Mouse (Mus musculus) right cerebral cortex, postnatal 36 days (tissue): Measurements from ENCODE around the gene Asb2.

Experiments
- DNase-seq, 2 experiments: peaks; one replicate each; pipeline ENCODE4 v3.0.0; 2022; ENCODE audit warnings: low spot score in 2 of 2, mixed read lengths in 1 of 2

Gene Asb2

DNA sequence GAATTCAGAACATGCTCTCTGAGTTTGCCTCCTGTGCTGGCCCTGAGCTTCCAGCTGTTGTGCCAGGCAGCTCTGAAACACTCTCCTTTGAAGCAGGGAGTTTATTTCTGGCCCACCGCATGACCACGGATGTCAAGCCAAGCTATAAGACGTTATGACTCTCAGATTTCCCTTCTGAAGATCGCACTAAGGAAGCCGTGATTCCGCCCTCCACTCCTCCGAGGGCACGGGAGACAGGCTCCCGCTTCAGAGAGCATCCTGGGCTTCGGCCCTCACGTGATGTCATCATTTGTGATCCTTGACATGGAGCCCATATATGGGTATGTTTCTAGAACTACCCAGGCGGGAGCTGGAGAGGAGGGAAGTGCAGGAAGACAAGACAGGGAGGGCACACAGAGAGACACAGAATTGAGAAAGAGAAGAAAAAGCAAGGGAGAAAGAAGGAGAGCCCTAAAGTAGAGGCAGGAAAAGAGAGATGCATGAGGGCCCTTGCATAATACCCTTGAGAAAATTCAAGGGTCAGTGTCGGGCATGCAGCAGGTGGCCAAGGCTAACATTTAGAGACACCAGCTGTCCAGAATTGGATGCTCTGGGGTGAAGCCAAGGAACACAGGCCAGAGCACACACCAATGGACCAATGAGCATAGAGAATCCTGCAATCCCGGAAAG lies at the start of gene Asb2:
TSS of gene Asb2 (minus strand) at position 256 of the 669 bp plus-strand sequence.
- DNase-seq, result no peak

DNA sequence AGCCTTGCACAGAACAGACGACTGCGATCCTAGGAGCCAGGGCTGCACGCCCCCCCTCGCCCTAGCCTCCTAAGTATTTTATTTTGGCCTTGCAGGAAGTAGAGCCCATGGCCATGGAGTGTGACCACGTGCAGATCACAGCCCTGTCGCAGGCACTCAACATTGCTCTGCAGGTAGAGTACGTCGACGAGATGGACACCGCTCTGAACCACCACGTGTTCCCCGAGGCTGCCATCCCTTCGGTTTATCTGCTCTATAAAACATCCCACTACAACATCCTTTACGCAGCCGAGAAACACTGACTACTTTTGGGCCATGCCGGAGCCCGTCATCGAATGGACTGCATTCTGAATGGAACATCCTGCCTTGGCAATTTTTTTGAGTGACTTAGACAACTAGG lies 48.3 kb upstream of the Asb2 start:
- no peak for DNase-seq

- DNase-seq, result no peak
These were observed 41.0 kb upstream of the Asb2 start for GRCm38 (mm10) chr12:103396751-103397150.

DNA sequence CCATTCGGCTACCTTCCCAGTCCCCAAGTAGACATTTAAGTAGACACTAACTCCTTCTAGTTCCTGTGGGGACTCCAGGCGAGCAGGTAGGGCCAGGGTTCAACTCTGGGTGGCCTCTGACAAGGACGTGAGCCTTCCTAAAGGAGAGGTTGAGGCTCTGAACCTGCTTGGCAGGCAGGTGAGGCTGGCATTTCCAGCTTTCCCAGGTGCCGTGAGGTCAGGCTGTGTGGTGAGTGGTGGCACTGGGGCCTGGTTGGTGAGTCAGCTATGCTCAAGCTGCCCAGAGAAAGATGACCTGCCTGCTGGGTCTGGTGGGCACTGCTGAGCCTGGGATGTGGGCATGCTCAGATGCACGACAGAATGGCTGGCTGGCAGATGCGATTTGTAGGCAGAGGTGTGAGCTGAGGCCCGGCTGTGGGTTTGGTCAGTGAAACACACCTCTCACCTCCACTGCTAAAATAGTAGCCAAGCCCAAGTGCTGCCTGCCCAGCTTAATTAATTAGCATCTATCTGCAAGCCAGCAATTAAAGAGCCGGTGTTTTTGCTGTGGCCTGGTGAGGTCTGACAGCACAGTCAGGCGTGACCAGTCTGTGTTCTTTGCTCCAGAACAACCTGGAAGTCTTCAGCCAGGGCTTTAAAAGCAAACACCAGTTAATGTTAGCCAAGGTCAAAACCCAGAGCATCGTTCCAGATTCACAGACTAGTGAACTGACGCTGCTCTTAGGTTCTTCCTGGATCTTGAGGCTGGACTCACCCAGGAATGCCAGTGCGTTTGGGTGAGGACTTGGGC lies 39.9 kb upstream of the Asb2 start:
- DNase-seq, result no peak

DNA sequence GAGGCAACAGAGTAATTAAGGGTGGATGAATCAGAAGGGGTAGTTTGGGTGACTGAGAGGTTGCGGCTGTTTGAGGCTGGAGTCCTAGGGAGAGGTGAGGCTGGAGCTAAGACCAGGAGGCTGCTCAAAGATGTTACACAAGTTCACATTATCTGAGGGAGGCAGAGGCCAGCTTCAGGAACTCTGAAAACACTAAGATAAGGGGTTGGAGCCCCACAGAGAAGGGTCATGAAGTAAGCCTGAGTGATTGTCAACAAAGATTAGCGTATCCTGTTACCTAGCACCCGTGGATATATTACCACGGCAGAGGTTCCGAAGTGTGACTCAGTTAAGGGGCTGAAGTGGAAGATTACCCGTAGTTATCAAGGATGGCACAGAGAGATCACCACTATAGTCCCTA lies 37.7 kb upstream of the Asb2 start:
- no peak for DNase-seq

GRCm38 (mm10) chr12:103391098-103391497 lies 35.3 kb upstream of the Asb2 start:
- peak; percentile 65 to 69 for DNase-seq

GRCm38 (mm10) chr12:103389982-103390381 lies 34.2 kb upstream of the Asb2 start:
- DNase-seq, result no peak

- no peak for DNase-seq
These were observed 33.5 kb upstream of the Asb2 start for GRCm38 (mm10) chr12:103389348-103389727.

DNA sequence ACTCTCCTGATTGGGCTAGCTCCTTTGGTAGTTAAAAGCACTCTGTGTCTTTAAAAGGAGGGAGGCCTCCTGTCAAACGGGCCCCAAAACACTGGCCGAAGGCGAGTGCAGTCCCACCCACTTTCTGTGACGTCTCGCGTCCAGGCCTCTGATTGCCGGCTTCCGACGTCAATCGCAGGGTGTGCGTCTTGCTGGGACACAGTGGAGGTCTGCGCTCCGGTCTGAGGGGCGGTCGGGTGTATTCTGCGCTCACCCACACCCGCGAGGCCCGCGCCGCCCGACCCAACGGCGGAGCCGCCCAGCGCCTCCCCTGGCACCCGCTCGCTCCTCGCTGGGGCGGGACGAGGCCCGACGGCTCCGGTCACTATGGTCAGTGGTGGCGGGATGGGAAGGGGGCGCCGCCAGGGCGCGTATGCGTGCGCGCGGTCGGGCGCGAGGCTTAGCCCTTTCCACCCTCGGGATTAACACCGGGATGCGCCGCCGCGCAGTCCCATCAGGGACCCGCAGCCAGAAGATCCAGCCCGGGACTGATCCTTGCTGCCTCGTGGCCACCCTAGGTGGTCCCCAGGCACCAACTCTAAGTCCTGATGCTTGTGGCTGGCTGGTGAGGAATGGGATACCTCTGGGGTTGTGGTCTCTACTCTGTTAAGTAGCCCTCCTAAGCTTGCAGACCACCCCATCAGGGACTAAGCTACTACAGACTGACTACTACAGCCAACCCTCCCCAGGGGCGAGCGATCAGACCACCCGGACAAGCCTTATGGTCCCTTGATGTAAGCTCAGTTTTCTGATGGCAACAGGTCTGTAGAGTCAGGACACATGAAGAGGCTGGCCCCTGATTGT lies 32.9 kb upstream of the Asb2 start, which contains the start of gene Otub2:
TSS of gene Otub2 (plus strand) at position 178 of the 843 bp plus-strand sequence.
- DNase-seq, result peak; percentile 96 to 98

DNA sequence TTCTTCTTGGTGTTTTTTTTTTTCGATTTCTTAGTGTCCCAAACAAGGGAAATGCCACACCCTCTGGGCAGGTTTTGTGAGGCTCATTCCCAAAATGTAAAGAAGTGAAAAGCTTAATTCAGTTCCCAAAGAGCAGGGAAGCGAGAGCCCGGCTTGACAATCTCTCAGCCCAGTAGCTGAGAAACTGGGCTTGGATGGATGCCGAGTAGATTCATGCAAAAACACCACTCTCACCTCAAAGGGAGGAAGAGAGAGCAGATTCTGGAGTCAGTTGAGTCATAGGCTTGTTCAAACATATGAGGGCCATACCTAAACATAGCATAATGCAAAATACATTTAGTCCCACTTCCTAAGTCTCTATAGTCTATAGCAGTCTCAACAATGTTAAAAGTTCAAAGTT lies 24.4 kb upstream of the Asb2 start:
- DNase-seq, result no peak

DNA sequence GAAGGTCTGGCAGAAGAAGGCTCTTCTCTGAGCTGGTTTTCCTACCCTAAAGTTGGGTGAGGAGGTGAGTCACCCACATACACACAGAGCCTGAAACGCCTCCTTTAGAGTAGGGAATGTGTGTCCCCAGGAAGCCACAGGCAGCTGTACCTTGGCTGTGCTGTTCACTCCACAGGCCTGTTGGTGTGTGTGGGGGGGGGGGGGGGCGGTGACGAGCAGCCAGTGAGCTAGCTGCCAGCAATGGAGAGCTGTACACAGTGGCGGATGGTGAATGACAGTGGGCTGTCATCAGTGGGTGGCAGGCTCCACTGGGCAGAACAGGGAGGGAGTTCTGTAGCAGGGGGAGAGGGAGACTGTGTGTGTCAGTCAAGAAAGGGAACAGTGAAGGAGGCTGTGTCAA lies 21.0 kb upstream of the Asb2 start:
- peak; percentile 46 to 76 for DNase-seq

DNA sequence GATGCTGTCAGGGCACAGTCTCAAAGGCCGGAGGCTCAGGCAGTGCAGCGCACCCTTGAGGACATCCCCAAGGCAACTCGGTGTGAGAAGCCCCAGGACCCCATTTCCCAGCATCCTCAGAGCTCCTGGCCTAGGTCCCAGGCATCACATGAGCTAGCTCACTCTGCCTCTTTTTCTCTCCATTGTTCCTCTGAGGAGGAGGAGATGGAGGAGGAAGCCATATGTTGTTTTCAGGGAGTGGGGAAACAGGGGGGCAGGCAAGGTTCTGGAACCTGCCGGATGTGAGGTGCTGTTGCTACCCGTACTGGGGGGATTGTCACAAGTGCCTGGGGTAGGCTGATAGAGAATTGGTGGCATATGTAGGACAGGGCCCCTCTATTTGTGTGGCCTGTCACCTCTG lies 20.3 kb upstream of the Asb2 start:
- DNase-seq, result peak; percentile 64 to 75

DNA sequence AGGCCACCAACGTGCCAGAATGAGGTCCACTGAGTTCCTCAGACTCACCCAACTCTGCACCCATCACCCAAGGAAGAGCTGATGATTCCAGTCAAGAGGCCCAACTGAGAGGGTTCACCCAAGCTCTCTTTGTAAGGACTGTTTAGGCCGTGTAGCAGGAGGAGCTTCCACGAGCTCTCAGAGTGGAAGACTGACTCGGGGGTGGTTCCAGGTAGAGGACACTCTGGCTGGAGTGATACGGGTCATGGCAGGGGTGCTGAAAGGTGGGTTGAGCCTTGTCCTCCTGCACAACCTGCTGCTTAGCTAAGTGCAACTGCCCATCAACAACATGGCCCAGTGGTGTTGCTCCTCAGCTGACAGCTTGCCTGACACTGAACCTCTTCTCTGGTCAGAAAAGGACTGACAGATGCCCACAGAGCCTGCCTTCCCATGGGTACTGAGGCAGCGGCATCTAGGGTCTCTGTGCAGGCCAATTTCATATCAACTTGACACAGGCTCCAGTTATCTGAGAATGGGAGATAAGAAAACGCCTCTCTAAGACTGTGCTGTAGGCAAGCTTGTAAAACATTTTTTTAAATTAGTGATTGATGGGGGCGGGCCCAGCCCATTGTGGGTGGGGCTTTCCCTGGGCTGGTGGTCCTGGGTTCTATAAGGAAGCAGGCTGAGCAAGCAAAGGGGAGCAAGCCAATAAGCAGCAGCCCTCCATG lies 17.9 kb upstream of the Asb2 start:
- no peak for DNase-seq

- no peak for DNase-seq
These were observed 15.9 kb upstream of the Asb2 start for GRCm38 (mm10) chr12:103371711-103372110.

DNA sequence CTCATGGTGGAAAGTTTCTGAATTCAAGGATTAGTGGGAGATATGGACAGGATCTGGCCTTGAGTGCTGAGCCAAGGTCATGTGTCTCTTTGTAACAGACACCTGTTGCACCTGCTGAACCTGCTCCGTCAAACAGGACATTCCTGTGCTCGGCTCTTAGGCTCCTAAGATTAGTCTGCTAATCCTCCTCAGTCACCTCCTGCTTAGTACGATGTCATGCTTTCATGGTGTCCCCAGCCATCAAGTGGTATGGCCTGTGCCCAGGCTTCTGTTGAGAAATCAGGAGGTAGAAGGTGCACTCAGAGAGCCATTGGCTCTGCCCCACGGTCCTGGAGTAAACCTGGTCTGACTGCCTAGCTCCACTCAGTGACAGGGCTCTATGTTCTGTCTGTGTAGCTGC lies 15.1 kb upstream of the Asb2 start:
- DNase-seq, result no peak

DNA sequence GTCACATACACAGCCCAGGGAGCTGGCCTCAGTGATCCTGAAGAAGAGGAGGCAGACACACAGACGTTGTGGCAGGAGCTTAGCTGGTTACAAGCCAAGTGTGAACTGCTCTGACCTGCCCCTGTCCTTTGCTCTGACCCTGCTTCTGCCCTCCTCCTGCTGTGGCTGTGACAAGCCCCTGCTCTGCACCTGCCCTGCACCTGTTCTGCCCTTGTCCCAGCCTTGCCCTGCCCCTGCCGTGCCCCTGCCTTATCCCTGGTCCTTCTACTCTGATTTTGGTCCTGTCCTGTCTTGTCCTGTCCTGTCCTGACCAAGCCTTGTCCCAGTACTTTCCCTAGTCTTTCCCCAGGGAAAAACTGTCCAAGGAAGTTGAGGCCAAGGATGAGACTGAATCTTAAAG lies 13.0 kb upstream of the Asb2 start:
- DNase-seq, result no peak

DNA sequence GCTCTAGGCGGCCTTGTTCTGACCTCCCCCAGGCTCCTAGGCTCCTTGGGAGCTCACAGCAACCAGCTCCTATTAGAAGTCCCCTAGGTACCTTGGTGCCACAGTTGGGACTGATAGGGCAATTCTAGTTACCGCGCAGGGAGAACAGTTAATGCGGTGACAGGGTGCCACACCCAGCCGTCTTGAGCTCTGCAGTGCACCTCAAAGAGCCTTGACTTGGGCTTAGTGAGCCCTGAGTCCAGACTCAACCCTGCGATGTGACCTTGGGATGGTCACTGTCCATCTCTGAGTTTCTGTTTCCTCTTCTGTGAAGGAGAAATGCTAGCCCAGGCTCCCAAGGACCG lies 12.5 kb upstream of the Asb2 start:
- no peak for DNase-seq

DNA sequence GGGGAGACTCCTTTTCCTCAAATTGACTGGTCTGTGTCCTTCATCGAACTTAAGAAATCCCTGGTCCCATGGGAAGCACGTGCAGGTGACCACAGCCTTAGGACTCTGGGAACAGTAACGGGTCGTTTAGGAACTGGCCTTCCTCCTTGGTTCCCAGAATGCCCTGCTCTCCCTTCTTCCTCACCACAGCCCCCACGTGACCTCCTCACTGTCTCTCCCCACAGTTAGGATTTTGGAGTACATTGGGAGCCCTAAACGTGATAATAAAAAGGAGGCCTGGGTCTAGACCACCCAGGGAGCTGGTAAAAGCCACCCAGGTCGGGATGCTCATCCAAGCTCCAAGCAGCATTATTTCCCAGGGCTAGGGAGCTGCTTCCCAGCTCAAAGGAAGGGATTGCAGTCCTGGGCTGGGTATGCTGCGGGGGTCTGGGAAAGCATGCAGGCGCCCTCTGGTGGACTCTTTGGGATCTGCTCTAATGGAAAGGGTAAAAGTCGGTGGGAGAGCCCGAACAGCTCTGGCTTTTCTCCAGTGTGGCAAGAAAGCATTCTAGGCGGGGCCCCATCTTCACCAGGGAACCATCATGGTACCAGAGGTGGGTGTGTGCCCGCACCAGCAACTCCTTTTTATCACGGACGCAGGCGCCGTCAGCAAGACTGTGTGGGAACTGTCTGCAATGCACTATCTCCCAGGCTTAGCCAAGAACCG lies 12.0 kb upstream of the Asb2 start:
- DNase-seq, result no peak

DNA sequence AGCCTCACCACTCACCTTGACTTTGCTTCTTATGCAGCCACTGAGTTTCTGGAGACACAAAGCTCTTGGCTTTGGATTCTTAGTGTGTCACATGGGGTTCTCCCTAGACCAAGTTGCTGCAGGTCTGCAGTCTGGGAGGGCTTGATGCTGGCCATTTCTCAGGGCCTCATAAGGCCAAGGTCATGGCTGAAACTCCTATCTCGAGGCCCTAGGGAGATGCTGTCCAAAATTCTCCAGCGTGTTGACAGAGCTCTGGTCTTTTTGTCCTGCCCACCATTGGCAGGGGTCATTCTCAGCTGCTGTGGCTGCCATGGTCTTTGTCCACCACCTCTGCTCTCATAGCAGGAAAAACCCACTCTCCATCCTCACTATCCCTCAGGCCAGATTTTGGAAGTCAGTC lies 11.4 kb upstream of the Asb2 start:
- DNase-seq, result no peak

DNA sequence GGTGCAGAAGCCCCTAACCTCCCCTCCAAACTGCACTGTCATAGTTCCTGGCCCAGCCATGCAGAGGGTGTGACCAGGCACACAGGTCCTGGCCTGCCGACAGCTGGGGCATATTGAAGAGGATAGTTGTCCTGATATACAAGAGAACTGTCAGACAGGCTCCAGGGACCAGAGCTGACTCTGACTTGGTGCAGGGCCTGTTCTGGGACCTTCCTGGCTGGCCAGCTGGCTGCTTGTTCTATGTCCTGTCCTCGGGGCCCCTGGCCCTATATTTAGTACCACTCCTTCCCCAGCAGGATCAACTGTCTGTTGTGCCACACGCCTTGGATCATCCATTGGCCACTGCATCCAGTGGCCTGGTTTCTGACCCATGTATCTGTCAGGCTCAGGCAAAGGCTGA lies 6.5 kb upstream of the Asb2 start:
- no peak for DNase-seq
